Mouse (Mus musculus) midbrain, embryonic 16.5 days (tissue): ENCODE results near the gene Ctnna3. TPM values are rescaled to one million over a fixed set of nuclear protein-coding genes. Genes with fewer than 3 reads are reported as not detected.

Experiments
- ATAC-seq: fragments of 200-750 bp; cut with Nextera tagmentation; 2 replicates; pipeline ENCODE4 v1.8.0; 2017; ENCODE audit warnings: moderate TSS enrichment
- H3K27ac ChIP-seq: fragments of 300-500 bp; sonication (generic); 2 replicates; pipeline ENCODE4 v1.5.1; 2014; ENCODE audit warnings: mild to moderate bottlenecking, low read length, mixed read lengths
- H3K27me3 ChIP-seq: fragments of 300-500 bp; sonication (generic); 2 replicates; pipeline ENCODE4 v1.6.1; 2014; ENCODE audit warnings: low read depth, low read length, mixed read lengths; ENCODE audit not compliant: control insufficient read depth, insufficient read depth
- H3K36me3 ChIP-seq: fragments of 300-500 bp; sonication (generic); 2 replicates; pipeline ENCODE4 v1.6.1; 2014; ENCODE audit warnings: mild to moderate bottlenecking, low read length, moderate library complexity, mixed read lengths; ENCODE audit not compliant: control insufficient read depth, insufficient read depth
- H3K4me1 ChIP-seq: fragments of 300-500 bp; sonication (generic); 2 replicates; pipeline ENCODE4 v1.6.1; 2014; ENCODE audit warnings: mild to moderate bottlenecking, low read length, mixed read lengths; ENCODE audit not compliant: control insufficient read depth, insufficient read depth
- H3K4me2 ChIP-seq: fragments of 300-500 bp; sonication (generic); 2 replicates; pipeline ENCODE4 v1.6.1; 2014; ENCODE audit warnings: mild to moderate bottlenecking, low read length, mixed read lengths
- H3K4me3 ChIP-seq: fragments of 300-500 bp; sonication (generic); 2 replicates; pipeline ENCODE4 v1.5.1; 2014; ENCODE audit warnings: low read depth, mild to moderate bottlenecking, low read length, moderate library complexity, mixed read lengths
- H3K9ac ChIP-seq: fragments of 300-500 bp; sonication (generic); 2 replicates; pipeline ENCODE4 v1.6.1; 2014; ENCODE audit warnings: low read depth, low read length, mixed read lengths
- H3K9me3 ChIP-seq: fragments of 300-500 bp; sonication (generic); replicated peaks from 2 replicates; pipeline ENCODE4 v1.6.1; 2014; ENCODE audit warnings: mild to moderate bottlenecking, low read length, mixed read lengths; ENCODE audit not compliant: control insufficient read depth, poor library complexity, severe bottlenecking
- WGBS: fragments of 180-500 bp; shearing (Covaris S2); extraction: QIAGEN DNeasy Blood & Tissue Kit; methylation state at CpG from one replicate; pipeline ENCODE4 v1.1.7; 2014; 5-methylcytosine and 5-hydroxymethylcytosine counted together
- polyA plus RNA-seq: library from polyadenylated mRNA; unstranded; fragments of >200 nt; fragmentation: Nextera tagmentation; extraction: Ambion mirVana; gene quantifications from 2 replicates; pipeline ENCODE4 v1.2.1, GENCODE M21; 2015

The Ctnna3 gene
- polyA plus RNA-seq, 1 experiment from 2014 or later, result 0.98 TPM

GRCm38 (mm10) chr10:63532381-63532780 is 102.5 kb downstream of the Ctnna3 start:
- H3K9me3 ChIP-seq, result no peaks in the 10 kb centered on the region
- ATAC-seq, result no peak
- H3K9ac ChIP-seq, result no peak overlapping the region
- H3K4me3 ChIP-seq, result no peak overlapping the region
- no peaks in the 10 kb centered on the region for H3K36me3 ChIP-seq
- H3K27ac ChIP-seq, result no peak overlapping the region
- 66% methylated on average over 8 of the region's 8 CpGs for WGBS
- H3K4me1 ChIP-seq, result no peaks in the 10 kb centered on the region
- no peak overlapping the region for H3K4me2 ChIP-seq
- H3K27me3 ChIP-seq, result no peaks in the 10 kb centered on the region

GRCm38 (mm10) chr10:63541754-63542153 is 111.9 kb downstream of the Ctnna3 start:
- Histone ChIP-seq H3K27me3 (no peaks in the 10 kb centered on the region), H3K36me3 (no peaks in the 10 kb centered on the region), H3K9me3 (no peaks in the 10 kb centered on the region), H3K9ac (no peak overlapping the region), H3K4me1 (no peaks in the 10 kb centered on the region; the same call in 1 of the 2 replicates), H3K27ac (no peak overlapping the region), H3K4me3 (no peak overlapping the region), H3K4me2 (no peak overlapping the region)
- WGBS, result 10% methylated on average over 5 of the region's 5 CpGs
- no peak for ATAC-seq

GRCm38 (mm10) chr10:63542493-63542892 is 112.6 kb downstream of the Ctnna3 start:
- Histone ChIP-seq H3K27me3 (no peaks in the 10 kb centered on the region), H3K27ac (no peak overlapping the region), H3K4me3 (no peak overlapping the region), H3K9ac (no peak overlapping the region), H3K36me3 (no peaks in the 10 kb centered on the region), H3K4me1 (no peaks in the 10 kb centered on the region; the same call in 1 of the 2 replicates), H3K9me3 (no peaks in the 10 kb centered on the region), H3K4me2 (no peak overlapping the region)
- WGBS, result 55% methylated on average over 6 of the region's 6 CpGs
- ATAC-seq, result no peak

- WGBS, result 92% methylated on average over 8 of the region's 8 CpGs
- H3K27me3 ChIP-seq, result no peaks in the 10 kb centered on the region
- no peaks in the 10 kb centered on the region for H3K4me1 ChIP-seq
- ATAC-seq, result no peak
- no peaks in the 10 kb centered on the region; the same call in 1 of the 2 replicates for H3K9me3 ChIP-seq
- H3K4me3 ChIP-seq, result no peak overlapping the region
- H3K27ac ChIP-seq, result no peak overlapping the region
- no peak overlapping the region for H3K9ac ChIP-seq
- H3K4me2 ChIP-seq, result no peak overlapping the region
- H3K36me3 ChIP-seq, result no peaks in the 10 kb centered on the region
Observed at GRCm38 (mm10) chr10:63566691-63567090, 136.8 kb downstream of the Ctnna3 start.

GRCm38 (mm10) chr10:63571561-63571960 is 141.7 kb downstream of the Ctnna3 start:
- H3K9me3 ChIP-seq, result no peaks in the 10 kb centered on the region; the same call in 1 of the 2 replicates
- H3K4me3 ChIP-seq, result no peak overlapping the region
- no peak overlapping the region for H3K9ac ChIP-seq
- no peaks in the 10 kb centered on the region for H3K4me1 ChIP-seq
- H3K36me3 ChIP-seq, result no peaks in the 10 kb centered on the region
- H3K27me3 ChIP-seq, result no peaks in the 10 kb centered on the region
- no peak overlapping the region for H3K27ac ChIP-seq
- ATAC-seq, result no peak
- no peak overlapping the region for H3K4me2 ChIP-seq

- H3K27ac ChIP-seq, result no peak overlapping the region
- H3K27me3 ChIP-seq, result no peaks in the 10 kb centered on the region
- no peak overlapping the region for H3K4me2 ChIP-seq
- H3K36me3 ChIP-seq, result no peaks in the 10 kb centered on the region
- H3K4me1 ChIP-seq, result no peaks in the 10 kb centered on the region
- H3K9me3 ChIP-seq, result no peaks in the 10 kb centered on the region; the same call in 1 of the 2 replicates
- H3K9ac ChIP-seq, result no peak overlapping the region
- WGBS, result 94% methylated on average over 7 of the region's 7 CpGs
- ATAC-seq, result no peak
- H3K4me3 ChIP-seq, result no peak overlapping the region
Observed at GRCm38 (mm10) chr10:63572866-63573265, 143.0 kb downstream of the Ctnna3 start.

GRCm38 (mm10) chr10:63574100-63574609 is 144.3 kb downstream of the Ctnna3 start:
- 85% methylated on average over 7 of the region's 7 CpGs for WGBS
- Histone ChIP-seq H3K4me1 (no peaks in the 10 kb centered on the region), H3K36me3 (no peaks in the 10 kb centered on the region), H3K9me3 (no peaks in the 10 kb centered on the region; the same call in 1 of the 2 replicates), H3K27ac (no peak overlapping the region), H3K4me2 (no peak overlapping the region), H3K9ac (no peak overlapping the region), H3K4me3 (no peak overlapping the region), H3K27me3 (no peaks in the 10 kb centered on the region)
- no peak for ATAC-seq

GRCm38 (mm10) chr10:63582608-63583007 is 152.7 kb downstream of the Ctnna3 start:
- 8% methylated on average over 14 of the region's 14 CpGs for WGBS
- no peaks in the 10 kb centered on the region for H3K36me3 ChIP-seq
- H3K9ac ChIP-seq, result peak overlapping the region; percentile 21; the same call in 1 of the 2 replicates
- H3K27me3 ChIP-seq, result no peaks in the 10 kb centered on the region
- H3K9me3 ChIP-seq, result no peaks in the 10 kb centered on the region
- H3K4me3 ChIP-seq, result no peak overlapping the region
- H3K27ac ChIP-seq, result no peak overlapping the region
- no peaks in the 10 kb centered on the region for H3K4me1 ChIP-seq
- ATAC-seq, result peak; percentile 82
- peak overlapping the region; percentile 35 for H3K4me2 ChIP-seq

GRCm38 (mm10) chr10:63583798-63584374 is 154.0 kb downstream of the Ctnna3 start:
- Histone ChIP-seq H3K36me3 (no peaks in the 10 kb centered on the region), H3K4me2 (peak overlapping the region; percentile 26; the same call in 1 of the 2 replicates), H3K9me3 (no peaks in the 10 kb centered on the region), H3K27ac (no peak overlapping the region), H3K9ac (no peak overlapping the region), H3K4me3 (no peak overlapping the region), H3K4me1 (no peaks in the 10 kb centered on the region), H3K27me3 (no peaks in the 10 kb centered on the region)
- no peak for ATAC-seq
- WGBS, result 77% methylated on average over 20 of the region's 20 CpGs
